Mouse (Mus musculus): Measurements from ENCODE around the gene Strn3.

GRCm38 (mm10) chr12:51623366-51623694, 68.4 kb downstream of the Strn3 start:
- TF ChIP-seq CTCF (conservative IDR thresholded peaks at IDR 0.05; ENCODE audit: insufficient read depth, insufficient read length, low read depth, low read length) (no peak), POLR2A (IDR thresholded peaks at IDR 0.05; ENCODE audit: low read depth, low read length) (no peak)

Measured in kidney, adult 2 months (tissue).